Mouse (Mus musculus) lung, postnatal 0 days (tissue): ENCODE results near the gene Tprkb.

Experiments
- CTCF ChIP-seq: IDR thresholded peaks from 2 replicates; pipeline ENCODE4 v1.5.1; 2016; ENCODE audit warnings: antibody characterized with exemption, mild to moderate bottlenecking
- EP300 ChIP-seq: IDR thresholded peaks from 2 replicates; pipeline ENCODE4 v1.6.1; 2016; ENCODE audit warnings: antibody characterized with exemption, mild to moderate bottlenecking, control low read depth

DNA sequence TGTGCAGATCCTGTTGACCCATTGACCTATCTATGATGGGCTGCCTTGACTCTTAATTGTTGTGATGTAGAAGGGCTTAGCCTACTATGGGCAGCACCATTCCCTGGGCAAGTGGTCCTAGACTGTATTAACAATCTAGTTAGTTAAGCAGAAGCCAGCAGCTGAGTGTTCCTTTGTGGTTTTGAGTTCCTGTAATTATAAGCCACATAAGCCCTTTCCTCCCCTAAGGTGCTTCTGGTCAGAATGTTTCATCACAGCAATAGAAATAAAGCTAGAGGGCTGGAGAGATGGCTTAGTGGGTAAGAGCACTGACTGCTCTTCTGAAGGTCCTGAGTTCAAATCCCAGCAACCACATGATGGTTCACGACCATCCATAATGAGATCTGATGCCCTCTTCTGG lies 12.0 kb downstream of the Tprkb start:
- no peak for TF ChIP-seq EP300
- no peak for TF ChIP-seq CTCF
